Mouse (Mus musculus): Measurements from ENCODE around the gene Dgki. TPM values are rescaled to one million over a fixed set of nuclear protein-coding genes. Genes with fewer than 3 reads are reported as not detected.

The Dgki gene
- polyA plus RNA-seq, 1 experiment from 2014 or later, result 0.81 TPM

DNA sequence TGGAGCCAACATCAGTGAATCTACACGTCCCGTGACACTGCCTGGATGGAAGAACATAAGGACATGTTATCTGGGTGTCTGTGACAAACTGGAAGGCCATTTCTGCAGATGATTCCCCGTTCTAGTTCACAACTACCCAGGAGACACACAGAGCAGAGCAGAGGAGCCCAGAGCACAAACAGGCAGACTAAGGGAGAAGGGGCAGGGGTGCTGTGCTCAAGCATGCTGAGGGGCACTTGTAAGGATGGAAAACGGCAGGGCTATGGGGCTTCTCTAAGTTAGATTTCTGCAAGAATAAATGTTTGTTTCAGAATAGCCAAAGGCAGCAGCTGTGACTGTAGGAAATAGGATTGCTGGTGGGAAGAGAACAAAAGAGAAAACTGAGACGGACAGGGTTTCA is 408.2 kb downstream of the Dgki start:
- H3K27ac ChIP-seq, result no peak overlapping the region
- no peaks in the 10 kb centered on the region; the same call in 1 of the 2 replicates for H3K4me1 ChIP-seq
- ATAC-seq (ENCODE audit: insufficient read depth, low FRiP score, low read depth), result no peak
- H3K27me3 ChIP-seq (replicated peaks), result no peaks in the 10 kb centered on the region
- H3K4me3 ChIP-seq (replicated peaks), result no peak overlapping the region
- no peaks in the 10 kb centered on the region for H3K36me3 ChIP-seq
- no peak overlapping the region for H3K4me2 ChIP-seq
- no peaks in the 10 kb centered on the region for H3K9me3 ChIP-seq
- H3K9ac ChIP-seq, result no peak overlapping the region
- WGBS, result 74% methylated on average over 5 of the region's 5 CpGs

DNA sequence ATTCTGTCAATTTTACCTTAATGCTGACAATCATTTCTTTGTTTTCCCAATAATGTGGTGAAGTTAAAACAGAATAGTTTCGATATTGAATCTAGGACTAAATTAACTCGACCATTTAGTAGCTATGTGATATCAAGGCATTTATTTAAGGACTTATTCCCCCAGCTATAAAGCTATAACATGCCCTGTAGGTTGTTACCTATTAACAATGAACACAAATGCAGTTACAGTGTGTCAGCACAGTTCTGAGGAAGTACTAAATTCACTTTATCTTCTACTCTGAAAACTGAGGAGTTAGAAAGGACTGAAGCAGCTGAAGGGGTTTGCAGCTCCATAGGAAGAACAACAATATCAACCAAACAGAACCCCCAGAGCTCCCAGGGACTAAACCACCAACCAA is 409.2 kb downstream of the Dgki start:
- no peak for ATAC-seq (ENCODE audit: insufficient read depth, low FRiP score, low read depth)
- Histone ChIP-seq H3K4me1 (no peaks in the 10 kb centered on the region; the same call in 1 of the 2 replicates), H3K4me3 (replicated peaks) (no peak overlapping the region), H3K9ac (no peak overlapping the region), H3K36me3 (no peaks in the 10 kb centered on the region), H3K9me3 (no peaks in the 10 kb centered on the region), H3K4me2 (no peak overlapping the region), H3K27me3 (replicated peaks) (no peaks in the 10 kb centered on the region), H3K27ac (no peak overlapping the region)
- WGBS, result 46% methylated on average over 2 of the region's 2 CpGs

GRCm38 (mm10) chr6:36890296-36890695 is 409.7 kb downstream of the Dgki start:
- Histone ChIP-seq H3K27me3 (replicated peaks) (no peaks in the 10 kb centered on the region), H3K4me3 (replicated peaks) (no peak overlapping the region), H3K4me2 (no peak overlapping the region), H3K9ac (no peak overlapping the region), H3K36me3 (no peaks in the 10 kb centered on the region), H3K27ac (peak overlapping the region; percentile 26; the same call in 1 of the 2 replicates), H3K4me1 (no peaks in the 10 kb centered on the region; the same call in 1 of the 2 replicates), H3K9me3 (no peaks in the 10 kb centered on the region)
- WGBS, result 13% methylated on average over 5 of the region's 5 CpGs
- ATAC-seq (ENCODE audit: insufficient read depth, low FRiP score, low read depth), result no peak

DNA sequence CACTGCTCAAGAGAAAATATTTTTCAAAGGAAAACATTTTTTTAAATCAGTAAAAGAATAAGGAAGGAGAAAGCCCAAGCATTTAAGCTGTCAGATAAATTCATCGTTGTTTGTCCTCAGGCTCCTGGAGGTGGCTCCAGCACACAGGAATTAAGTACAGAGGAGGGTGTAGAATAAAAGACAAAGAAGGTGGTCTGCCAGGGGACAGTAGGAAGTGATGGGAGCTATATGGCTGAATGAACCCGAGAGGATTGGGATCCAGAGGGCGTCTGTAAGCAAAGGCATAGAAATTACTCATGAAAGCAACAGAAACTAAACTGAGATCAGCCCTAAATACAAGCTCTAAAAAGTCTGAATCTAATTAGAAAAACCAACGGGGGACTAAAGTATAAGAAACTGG is 418.7 kb downstream of the Dgki start:
- Histone ChIP-seq H3K9me3 (no peaks in the 10 kb centered on the region), H3K27ac (no peak overlapping the region), H3K27me3 (replicated peaks) (no peaks in the 10 kb centered on the region), H3K36me3 (no peaks in the 10 kb centered on the region), H3K4me1 (no peaks in the 10 kb centered on the region), H3K9ac (no peak overlapping the region), H3K4me3 (replicated peaks) (no peak overlapping the region), H3K4me2 (no peak overlapping the region)
- 70% methylated on average over 4 of the region's 4 CpGs for WGBS
- ATAC-seq (ENCODE audit: insufficient read depth, low FRiP score, low read depth), result no peak

DNA sequence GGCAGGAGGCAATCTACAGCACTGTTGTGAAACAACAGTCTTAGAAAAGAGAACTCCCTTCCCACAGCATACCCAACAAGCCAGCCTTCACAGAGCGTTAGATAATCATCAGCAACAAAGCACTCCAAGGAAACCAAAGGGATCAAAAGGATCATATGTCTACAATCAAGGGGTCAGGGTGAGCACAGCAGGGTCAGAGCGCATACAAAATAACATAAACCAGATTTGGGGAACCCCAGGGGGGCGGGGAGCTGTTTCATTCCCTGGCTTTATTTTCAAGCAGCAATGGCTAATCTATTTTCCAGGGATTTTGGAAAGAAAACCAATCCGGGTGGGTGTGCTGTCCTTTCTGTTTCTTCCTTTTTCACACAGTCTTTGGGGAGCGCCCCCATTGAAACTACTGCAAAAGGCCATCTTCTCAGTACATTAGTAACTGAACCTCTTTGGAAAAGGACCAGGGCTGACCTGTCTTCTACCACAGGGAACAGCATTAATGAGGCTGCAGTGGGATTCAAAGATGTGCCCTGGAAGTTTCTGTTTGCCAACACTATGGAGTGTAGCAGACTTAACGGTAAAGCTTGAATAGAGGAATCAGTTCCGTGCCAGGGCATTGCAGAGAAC is 419.2 kb downstream of the Dgki start:
- ATAC-seq (ENCODE audit: insufficient read depth, low FRiP score, low read depth), result no peak
- H3K27ac ChIP-seq, result no peak overlapping the region
- no peaks in the 10 kb centered on the region for H3K27me3 ChIP-seq (replicated peaks)
- 51% methylated on average over 7 of the region's 7 CpGs for WGBS
- H3K9me3 ChIP-seq, result no peaks in the 10 kb centered on the region
- no peak overlapping the region for H3K4me2 ChIP-seq
- H3K4me1 ChIP-seq, result no peaks in the 10 kb centered on the region
- H3K9ac ChIP-seq, result no peak overlapping the region
- H3K36me3 ChIP-seq, result no peaks in the 10 kb centered on the region
- H3K4me3 ChIP-seq (replicated peaks), result no peak overlapping the region

DNA sequence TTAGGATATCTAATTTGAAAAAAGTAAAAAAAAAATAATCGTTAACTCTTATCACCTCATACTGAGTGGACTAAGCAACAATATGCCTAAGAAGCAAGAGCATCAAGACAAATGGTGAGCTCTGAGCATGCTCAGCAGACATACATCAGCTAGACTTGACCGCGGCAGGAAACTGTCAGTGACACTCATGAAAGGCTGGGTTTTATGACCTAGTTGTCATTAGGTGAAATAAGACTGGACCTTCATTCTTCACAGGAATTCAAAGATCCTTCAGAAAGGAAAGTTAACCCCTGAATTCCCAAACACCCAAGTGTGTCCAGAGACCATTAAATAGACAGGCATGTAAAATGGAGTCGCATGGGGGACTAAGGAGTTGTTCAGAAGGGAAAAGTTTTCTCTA is 422.6 kb downstream of the Dgki start:
- Histone ChIP-seq H3K36me3 (no peaks in the 10 kb centered on the region), H3K27me3 (replicated peaks) (no peaks in the 10 kb centered on the region), H3K4me1 (no peaks in the 10 kb centered on the region), H3K27ac (no peak overlapping the region), H3K9ac (no peak overlapping the region), H3K4me2 (no peak overlapping the region), H3K4me3 (replicated peaks) (no peak overlapping the region), H3K9me3 (no peaks in the 10 kb centered on the region)
- ATAC-seq (ENCODE audit: insufficient read depth, low FRiP score, low read depth), result no peak
- 61% methylated on average over 4 of the region's 4 CpGs for WGBS

DNA sequence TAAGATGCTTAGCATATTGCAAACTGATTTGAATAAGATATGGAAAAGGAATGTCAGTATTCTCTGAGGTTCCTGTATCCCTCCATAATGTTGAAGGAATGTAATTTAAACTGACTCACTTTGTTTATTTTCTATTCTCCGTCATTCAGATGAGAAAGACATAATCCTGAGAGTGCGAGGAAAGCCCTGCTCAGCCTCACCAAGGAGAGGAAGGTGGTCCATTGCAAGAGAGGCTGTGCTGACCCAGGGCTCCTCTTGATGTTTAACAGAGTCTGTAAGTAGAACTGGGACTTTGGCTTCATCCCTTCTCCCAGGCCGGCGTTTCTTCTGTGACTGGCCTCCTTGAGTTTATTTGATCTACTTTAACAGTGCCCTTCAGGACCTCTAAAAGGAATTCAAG is 423.6 kb downstream of the Dgki start:
- Histone ChIP-seq H3K4me3 (replicated peaks) (no peak overlapping the region), H3K36me3 (no peaks in the 10 kb centered on the region), H3K9ac (no peak overlapping the region), H3K4me2 (no peak overlapping the region), H3K27me3 (replicated peaks) (no peaks in the 10 kb centered on the region), H3K4me1 (no peaks in the 10 kb centered on the region), H3K27ac (no peak overlapping the region), H3K9me3 (no peaks in the 10 kb centered on the region)
- WGBS, result 41% methylated on average over 4 of the region's 4 CpGs
- no peak for ATAC-seq (ENCODE audit: insufficient read depth, low FRiP score, low read depth)

GRCm38 (mm10) chr6:36875926-36876325 is 424.1 kb downstream of the Dgki start:
- no peaks in the 10 kb centered on the region for H3K36me3 ChIP-seq
- H3K4me2 ChIP-seq, result no peak overlapping the region
- ATAC-seq (ENCODE audit: insufficient read depth, low FRiP score, low read depth), result no peak
- H3K9ac ChIP-seq, result no peak overlapping the region
- no peak overlapping the region for H3K4me3 ChIP-seq (replicated peaks)
- 70% methylated on average over 5 of the region's 5 CpGs for whole genome bisulfite sequencing
- H3K4me1 ChIP-seq, result no peaks in the 10 kb centered on the region
- no peaks in the 10 kb centered on the region for H3K9me3 ChIP-seq
- H3K27me3 ChIP-seq (replicated peaks), result no peaks in the 10 kb centered on the region
- H3K27ac ChIP-seq, result no peak overlapping the region

DNA sequence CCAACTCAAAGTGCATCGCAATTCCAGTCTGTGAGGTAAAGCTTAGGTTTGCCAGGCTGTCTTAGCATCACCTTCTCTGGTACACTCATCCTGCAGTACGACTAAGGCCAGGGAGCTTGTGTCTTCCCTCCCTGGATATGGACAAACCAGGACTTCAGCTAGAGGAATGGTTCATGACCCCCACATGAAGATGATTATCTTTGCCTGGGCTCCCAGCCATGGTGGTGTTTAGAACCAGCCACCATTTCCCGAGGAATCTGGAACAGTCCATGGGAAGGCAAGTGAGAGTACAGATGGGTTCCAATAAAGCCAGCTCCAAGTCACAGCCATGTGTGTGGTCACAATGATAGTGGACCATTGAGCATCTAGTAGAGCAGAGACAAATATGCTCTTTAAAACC is 427.1 kb downstream of the Dgki start:
- Histone ChIP-seq H3K36me3 (no peaks in the 10 kb centered on the region), H3K9ac (no peak overlapping the region), H3K4me1 (peaks cover 2% of the 10 kb centered on the region; the same call in 1 of the 2 replicates), H3K9me3 (no peaks in the 10 kb centered on the region), H3K27me3 (replicated peaks) (no peaks in the 10 kb centered on the region), H3K4me3 (replicated peaks) (no peak overlapping the region), H3K4me2 (no peak overlapping the region), H3K27ac (no peak overlapping the region)
- whole genome bisulfite sequencing, result 71% methylated on average over 3 of the region's 3 CpGs
- ATAC-seq (ENCODE audit: insufficient read depth, low FRiP score, low read depth), result no peak

DNA sequence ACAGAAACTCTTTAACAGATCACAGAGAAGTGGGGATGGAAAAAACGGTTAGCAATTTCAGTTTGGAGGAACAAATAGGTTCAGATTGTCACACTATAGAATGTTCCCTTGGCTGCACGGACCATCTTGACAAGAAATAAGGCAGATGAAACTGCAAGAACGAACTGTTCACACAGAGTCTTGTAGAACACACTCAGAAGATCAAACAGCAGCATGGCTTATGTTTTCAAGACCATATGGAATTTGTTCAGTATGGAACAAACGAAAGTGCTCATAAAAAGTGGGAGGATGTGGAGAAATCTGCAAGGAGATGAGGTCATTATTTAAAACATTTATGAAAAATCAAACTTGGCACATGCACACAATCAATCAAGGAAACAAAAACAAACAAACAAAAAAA is 431.8 kb downstream of the Dgki start:
- H3K4me1 ChIP-seq, result peaks cover 6% of the 10 kb centered on the region; the same call in 1 of the 2 replicates
- H3K36me3 ChIP-seq, result no peaks in the 10 kb centered on the region
- no peaks in the 10 kb centered on the region for H3K9me3 ChIP-seq
- H3K4me3 ChIP-seq (replicated peaks), result no peak overlapping the region
- WGBS, result 31% methylated on average over 4 of the region's 4 CpGs
- no peak overlapping the region for H3K4me2 ChIP-seq
- ATAC-seq (ENCODE audit: insufficient read depth, low FRiP score, low read depth), result no peak
- no peaks in the 10 kb centered on the region for H3K27me3 ChIP-seq (replicated peaks)
- H3K27ac ChIP-seq, result peak overlapping the region; percentile 54
- no peak overlapping the region for H3K9ac ChIP-seq

GRCm38 (mm10) chr6:36858258-36859041 is 441.5 kb downstream of the Dgki start:
- H3K27ac ChIP-seq, result no peak overlapping the region
- WGBS, result 84% methylated on average over 3 of the region's 3 CpGs
- no peaks in the 10 kb centered on the region for H3K27me3 ChIP-seq (replicated peaks)
- no peak overlapping the region for H3K4me2 ChIP-seq
- no peaks in the 10 kb centered on the region for H3K9me3 ChIP-seq
- no peaks in the 10 kb centered on the region for H3K36me3 ChIP-seq
- ATAC-seq (ENCODE audit: insufficient read depth, low FRiP score, low read depth), result no peak
- H3K9ac ChIP-seq, result no peak overlapping the region
- H3K4me1 ChIP-seq, result no peaks in the 10 kb centered on the region
- H3K4me3 ChIP-seq (replicated peaks), result no peak overlapping the region

DNA sequence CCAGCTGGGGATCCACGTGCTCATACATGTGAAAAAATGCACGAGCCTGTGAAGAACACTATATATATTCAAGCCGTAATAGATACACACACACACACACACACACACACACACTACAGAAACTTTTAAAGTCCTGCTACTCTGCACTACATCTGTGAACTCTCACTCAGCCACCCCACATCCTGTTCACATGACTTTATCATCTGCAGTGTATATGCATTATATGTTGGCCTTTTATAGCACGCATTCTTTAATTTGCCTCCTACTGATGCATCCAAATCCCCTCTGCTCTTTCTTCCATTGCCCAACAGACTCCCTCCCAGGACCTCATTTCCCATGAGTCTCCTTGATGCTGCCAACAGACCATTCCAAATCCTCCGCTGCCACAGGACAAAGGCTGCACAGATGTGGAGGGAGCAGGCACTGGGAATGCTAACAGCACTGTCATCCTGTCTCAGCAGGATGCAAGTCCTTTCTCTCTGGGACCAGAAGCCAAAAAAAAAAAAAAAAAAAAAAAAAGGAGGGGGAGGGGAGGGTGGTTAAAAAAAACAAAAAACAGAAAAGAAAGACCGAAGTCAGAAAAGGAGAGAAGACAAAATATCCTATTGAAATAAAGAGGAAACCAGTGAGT is 442.2 kb downstream of the Dgki start:
- H3K36me3 ChIP-seq, result no peaks in the 10 kb centered on the region
- ATAC-seq (ENCODE audit: insufficient read depth, low FRiP score, low read depth), result no peak; the same call in 1 of the 2 replicates
- H3K9me3 ChIP-seq, result no peaks in the 10 kb centered on the region
- 64% methylated on average over 6 of the region's 6 CpGs for WGBS
- H3K4me2 ChIP-seq, result no peak overlapping the region
- no peaks in the 10 kb centered on the region for H3K4me1 ChIP-seq
- H3K4me3 ChIP-seq (replicated peaks), result no peak overlapping the region
- no peaks in the 10 kb centered on the region for H3K27me3 ChIP-seq (replicated peaks)
- H3K27ac ChIP-seq, result no peak overlapping the region
- H3K9ac ChIP-seq, result no peak overlapping the region
